12 mouse cellular contexts compared by ENCODE assay signal in genomic region chr14:75640846-75641245, GRCm38 (mm10). TPM values are rescaled to one million over a fixed set of nuclear protein-coding genes. Genes with fewer than 3 reads are reported as not detected.
DNase-seq lines count a peak whose midpoint lies in the region; ATAC-seq and TF ChIP-seq lines count a peak whose summit lies in the region.
"Had no signal": no experiment of that assay in that cellular context is flagged by ENCODE, and none has a peak within 500 bp of the region (broad histone marks: within the 10 kb centered on the region; RNA-seq: fewer than 3 reads in every experiment).

No protein-coding gene starts in this region.

- no peak overlapping the region for H3K4me2 ChIP-seq in midbrain, embryonic 13.5 days (replicated peaks)
- no peak overlapping the region for H3K4me2 ChIP-seq in stomach, postnatal 0 days (replicated peaks; ENCODE audit: low read depth)

- peak; percentile 38; the same call in 1 of the 2 replicates for TF ChIP-seq CTCF in gastrocnemius, adult 2 months (IDR thresholded peaks at IDR 0.05)
- TF ChIP-seq CTCF in stomach, postnatal 0 days (IDR thresholded peaks at IDR 0.05; ENCODE audit: low read depth) = peak; percentile 53

- H3K9ac ChIP-seq in midbrain, embryonic 13.5 days (replicated peaks) = no peak overlapping the region
- no peak overlapping the region for H3K9ac ChIP-seq in stomach, postnatal 0 days (ENCODE audit: low read length)

- H3K9me3 ChIP-seq in midbrain, embryonic 10.5 days (replicated peaks) = no peaks in the 10 kb centered on the region
- H3K9me3 ChIP-seq in midbrain, embryonic 13.5 days = peaks cover 4% of the 10 kb centered on the region; the same call in 1 of the 2 replicates
- no peaks in the 10 kb centered on the region for H3K9me3 ChIP-seq in stomach, postnatal 0 days (ENCODE audit: control insufficient read depth, low read length)

- H3K36me3 ChIP-seq in midbrain, embryonic 10.5 days = no peaks in the 10 kb centered on the region
- no peaks in the 10 kb centered on the region for H3K36me3 ChIP-seq in midbrain, embryonic 13.5 days
- no peaks in the 10 kb centered on the region for H3K36me3 ChIP-seq in stomach, postnatal 0 days (ENCODE audit: control insufficient read depth, insufficient read depth, low read length)

- no peak overlapping the region for H3K4me3 ChIP-seq in gastrocnemius, adult 2 months
- H3K4me3 ChIP-seq in midbrain, embryonic 10.5 days = no peak overlapping the region
- H3K4me3 ChIP-seq in midbrain, embryonic 13.5 days (replicated peaks) = no peak overlapping the region
- H3K4me3 ChIP-seq in stomach, postnatal 0 days (ENCODE audit: low read depth, low read length) = no peak overlapping the region

- WGBS in midbrain, embryonic 10.5 days = 91% methylated on average over 2 of the region's 2 CpGs
- 92% methylated on average over 2 of the region's 2 CpGs for WGBS in midbrain, embryonic 13.5 days
- 82% methylated on average over 2 of the region's 2 CpGs for WGBS in stomach, postnatal 0 days

- H3K27ac ChIP-seq in gastrocnemius, adult 2 months = no peak overlapping the region
- peak overlapping the region; percentile 57; the same call in 1 of the 2 replicates for H3K27ac ChIP-seq in midbrain, embryonic 10.5 days (replicated peaks)
- no peak overlapping the region for H3K27ac ChIP-seq in midbrain, embryonic 13.5 days
- no peak overlapping the region for H3K27ac ChIP-seq in stomach, postnatal 0 days (replicated peaks)

- no peak for TF ChIP-seq EP300 in stomach, postnatal 0 days (optimal IDR thresholded peaks at IDR 0.05)

- ATAC-seq in midbrain, embryonic 13.5 days = no peak
- no peak for ATAC-seq in stomach, postnatal 0 days (ENCODE audit: low FRiP score, low TSS enrichment)

- no peak for DNase-seq in gastrocnemius, adult 2 months
- no peak for DNase-seq in gastrocnemius, adult 18-20 months (ENCODE audit: low spot score)
- no peak for DNase-seq in midbrain, embryonic 10.5 days (ENCODE audit: low spot score)
- peak; percentile 36 for DNase-seq in embryo, embryonic 10 days (ENCODE audit: low spot score)
- DNase-seq in stomach, postnatal 0 days (ENCODE audit: low spot score) = no peak
- DNase-seq in layer of hippocampus, postnatal 14 days (ENCODE audit: low spot score in 2 of 2) = no peak
- DNase-seq in right cerebral cortex, postnatal 36 days (ENCODE audit: low spot score in 2 of 2) = no peak

- intact Hi-C loops in gastrocnemius, adult 2 months (cut with DNase I) = no loop called here

- H3K4me1 ChIP-seq in midbrain, embryonic 10.5 days = peaks cover 11% of the 10 kb centered on the region
- peaks cover 8% of the 10 kb centered on the region; the same call in 1 of the 2 replicates for H3K4me1 ChIP-seq in midbrain, embryonic 13.5 days (replicated peaks)
- no peaks in the 10 kb centered on the region for H3K4me1 ChIP-seq in stomach, postnatal 0 days (replicated peaks; ENCODE audit: control insufficient read depth, insufficient read depth)

- H3K27me3 ChIP-seq in midbrain, embryonic 10.5 days (ENCODE audit: low read depth, poor library complexity, severe bottlenecking) = no peaks in the 10 kb centered on the region
- no peaks in the 10 kb centered on the region for H3K27me3 ChIP-seq in midbrain, embryonic 13.5 days
- H3K27me3 ChIP-seq in stomach, postnatal 0 days (ENCODE audit: control insufficient read depth, insufficient read depth, low read length) = no peaks in the 10 kb centered on the region

RNA-seq across cellular contexts. Expression of gene Erich6b, which starts 1.2 kb away (rescaled TPM):
- total RNA-seq in gastrocnemius, adult 2 months (2021) = not detected
- not detected for total RNA-seq in gastrocnemius, adult 18-20 months (2021)
- not detected in 2 replicates for polyA plus RNA-seq in midbrain, embryonic 10.5 days (2016; fragmentation: Nextera tagmentation; extraction: Ambion mirVana)
- polyA plus RNA-seq in midbrain, embryonic 13.5 days (2015; fragmentation: Nextera tagmentation; extraction: Ambion mirVana) = not detected in 2 replicates
- polyA plus RNA-seq in stomach, postnatal 0 days (2015; fragmentation: Nextera tagmentation; extraction: Ambion mirVana) = not detected in 2 replicates
- total RNA-seq in layer of hippocampus, postnatal 14 days (2021) = not detected
- total RNA-seq: left cerebral cortex, postnatal 25 days had no signal
- polyA plus RNA-seq: embryonic facial prominence, embryonic 14.5 days; heart, embryonic 14.5 days; small intestine, adult 2 months had no signal

RNA-seq across cellular contexts. Expression of gene Spert, which starts 47.9 kb away (rescaled TPM):
- not detected for total RNA-seq in gastrocnemius, adult 2 months (2021)
- total RNA-seq in gastrocnemius, adult 18-20 months (2021) = not detected
- not detected in 2 replicates for polyA plus RNA-seq in midbrain, embryonic 10.5 days (2016; fragmentation: Nextera tagmentation; extraction: Ambion mirVana)
- not detected in 2 replicates for polyA plus RNA-seq in midbrain, embryonic 13.5 days (2015; fragmentation: Nextera tagmentation; extraction: Ambion mirVana)
- polyA plus RNA-seq in stomach, postnatal 0 days (2015; fragmentation: Nextera tagmentation; extraction: Ambion mirVana) = not detected in 2 replicates
- not detected for total RNA-seq in layer of hippocampus, postnatal 14 days (2021)
- total RNA-seq: left cerebral cortex, postnatal 25 days had no signal
- polyA plus RNA-seq: embryonic facial prominence, embryonic 14.5 days; heart, embryonic 14.5 days; small intestine, adult 2 months had no signal
